Mouse (Mus musculus) liver, embryonic 13.5 days (tissue): ENCODE measurements around the gene Pigv. TPM values are rescaled to one million over a fixed set of nuclear protein-coding genes. Genes with fewer than 3 reads are reported as not detected.
"Not testable (repeated sequence)": the region's sequence is repeated elsewhere in the genome, so short reads cannot be mapped to it uniquely, and the experiment has no call there.

ENCODE experiments used
- ATAC-seq: fragments of 200-750 bp; cut with Nextera tagmentation; 2 replicates; pipeline ENCODE4 v1.8.0; 2017; ENCODE audit warnings: low read depth, mild to moderate bottlenecking, moderate number of reproducible peaks, moderate library complexity
- DNase-seq: peaks from one replicate; pipeline ENCODE4 v3.0.0; 2022
- H3K27ac ChIP-seq: fragments of 300-500 bp; sonication (generic); 2 replicates; pipeline ENCODE4 v1.5.1; 2015; ENCODE audit warnings: moderate library complexity, mild to moderate bottlenecking, inconsistent platforms
- H3K27me3 ChIP-seq: fragments of 300-500 bp; sonication (generic); 2 replicates; pipeline ENCODE4 v1.6.1; 2015; ENCODE audit warnings: mild to moderate bottlenecking, inconsistent platforms
- H3K36me3 ChIP-seq: fragments of 300-500 bp; sonication (generic); 2 replicates; pipeline ENCODE4 v1.6.1; 2015; ENCODE audit warnings: mild to moderate bottlenecking, inconsistent platforms
- H3K4me1 ChIP-seq: fragments of 300-500 bp; sonication (generic); replicated peaks from 2 replicates; pipeline ENCODE4 v1.6.1; 2015; ENCODE audit warnings: inconsistent platforms
- H3K4me2 ChIP-seq: fragments of 300-500 bp; sonication (generic); 2 replicates; pipeline ENCODE4 v1.6.1; 2015; ENCODE audit warnings: inconsistent platforms, mild to moderate bottlenecking, moderate library complexity
- H3K4me3 ChIP-seq: fragments of 300-500 bp; sonication (generic); replicated peaks from 2 replicates; pipeline ENCODE4 v1.5.1; 2015; ENCODE audit warnings: mild to moderate bottlenecking, inconsistent platforms
- H3K9ac ChIP-seq: fragments of 300-500 bp; sonication (generic); 2 replicates; pipeline ENCODE4 v1.6.1; 2015; ENCODE audit warnings: mild to moderate bottlenecking, inconsistent platforms
- H3K9me3 ChIP-seq: fragments of 300-500 bp; sonication (generic); replicated peaks from 2 replicates; pipeline ENCODE4 v1.6.1; 2016; ENCODE audit warnings: inconsistent platforms
- WGBS: fragments of 180-500 bp; shearing (Covaris S2); methylation state at CpG from one replicate; pipeline ENCODE4 v1.1.7; 2015; ENCODE audit not compliant: insufficient replicate concordance; 5-methylcytosine and 5-hydroxymethylcytosine counted together
- polyA plus RNA-seq: library from polyadenylated mRNA; unstranded; fragments of >200 nt; fragmentation: Nextera tagmentation; extraction: Ambion mirVana; gene quantifications from 2 replicates; pipeline ENCODE4 v1.2.1, GENCODE M21; 2015

Pigv gene
- polyA plus RNA-seq, 1 experiment from 2014 or later = 5.8 TPM

DNA sequence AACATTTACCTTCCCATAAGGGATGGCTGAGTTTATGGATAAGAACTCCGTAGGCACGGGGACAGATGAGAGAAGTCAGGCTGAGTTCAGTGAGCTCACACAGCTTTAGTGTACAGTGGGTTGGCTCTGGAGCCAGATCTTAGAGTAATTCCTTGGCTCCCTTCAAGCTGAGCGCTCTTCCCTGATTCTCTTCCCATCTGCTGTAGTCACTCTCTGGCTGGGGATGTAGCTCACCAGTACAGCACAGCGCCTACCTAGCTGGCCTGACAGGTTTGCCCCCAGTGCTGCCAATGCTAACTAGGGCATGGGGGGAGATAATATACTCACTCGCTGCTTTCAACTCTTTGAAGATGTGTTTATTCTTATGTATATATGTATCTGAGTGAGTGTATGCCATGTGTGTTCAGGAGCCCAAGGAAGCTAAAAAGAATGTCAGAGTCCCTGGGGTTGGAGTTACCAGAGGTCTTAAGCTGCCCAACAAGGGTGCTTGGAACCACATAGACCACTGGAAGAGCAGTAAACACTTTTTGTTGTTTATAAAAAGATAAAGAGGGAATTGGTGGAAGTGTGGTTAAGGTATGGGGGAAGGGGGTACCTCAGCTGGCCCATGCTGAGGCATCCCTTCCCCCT lies 14.5 kb downstream of the Pigv start:
- Histone ChIP-seq H3K4me1 (peaks cover 40% of the 10 kb centered on the region), H3K9ac (no peak overlapping the region), H3K9me3 (no peaks in the 10 kb centered on the region), H3K27ac (no peak overlapping the region), H3K4me2 (no peak overlapping the region), H3K27me3 (no peaks in the 10 kb centered on the region), H3K36me3 (peaks cover 9% of the 10 kb centered on the region), H3K4me3 (no peak overlapping the region)
- 68% methylated on average over 5 of the region's 5 CpGs for WGBS
- DNase-seq = no peak
- no peak for ATAC-seq

DNA sequence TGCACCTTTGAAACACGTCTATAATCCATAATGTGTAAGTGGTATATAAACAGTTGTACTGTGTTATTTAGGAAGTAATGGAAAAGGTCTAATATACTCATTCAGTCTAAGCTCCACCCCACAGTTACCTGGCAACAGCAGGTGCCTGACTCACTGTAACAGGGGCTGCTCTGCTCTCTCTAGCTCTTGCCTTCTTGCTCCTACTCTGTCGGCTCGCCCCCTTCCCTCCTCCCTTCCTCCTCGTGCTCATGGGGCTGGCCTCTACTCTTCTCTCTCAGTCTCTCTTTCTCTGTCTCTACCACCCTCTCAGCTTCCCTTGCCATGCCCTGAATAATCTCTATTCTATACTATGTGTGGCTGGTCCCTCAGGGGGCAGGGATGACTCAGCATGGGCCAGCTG lies 15.4 kb downstream of the Pigv start:
- WGBS = 24% methylated on average over 4 of the region's 4 CpGs
- DNase-seq (no peak), ATAC-seq (no peak)
- no peak overlapping the region for H3K27ac ChIP-seq
- no peaks in the 10 kb centered on the region for H3K9me3 ChIP-seq
- no peaks in the 10 kb centered on the region for H3K27me3 ChIP-seq
- H3K4me2 ChIP-seq = no peak overlapping the region
- no peak overlapping the region for H3K9ac ChIP-seq
- H3K4me1 ChIP-seq = peaks cover 40% of the 10 kb centered on the region
- peaks cover 3% of the 10 kb centered on the region for H3K36me3 ChIP-seq
- no peak overlapping the region for H3K4me3 ChIP-seq

DNA sequence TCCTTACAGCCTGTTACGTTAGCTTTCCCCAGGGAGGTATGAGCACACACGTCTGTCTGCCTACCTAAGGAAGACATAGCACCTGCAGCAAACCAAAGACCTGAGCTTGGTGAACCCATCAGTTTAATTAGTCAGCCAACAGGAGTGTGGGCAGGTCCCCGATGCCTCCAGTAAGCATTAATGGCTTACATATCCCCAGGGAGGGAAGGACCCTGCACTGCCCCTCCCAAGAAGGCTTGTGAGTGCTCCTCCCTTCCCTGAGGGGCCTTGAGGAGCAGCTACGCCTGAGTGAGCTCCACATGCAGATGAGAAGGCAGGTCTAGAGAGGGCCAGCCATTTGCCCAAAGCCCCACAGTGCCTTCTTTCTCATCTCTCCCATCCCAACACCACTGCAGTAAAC lies 16.2 kb downstream of the Pigv start:
- Histone ChIP-seq H3K4me2 (no peak overlapping the region), H3K27me3 (no peaks in the 10 kb centered on the region), H3K27ac (no peak overlapping the region), H3K4me1 (peaks cover 41% of the 10 kb centered on the region), H3K4me3 (no peak overlapping the region), H3K9ac (no peak overlapping the region), H3K9me3 (no peaks in the 10 kb centered on the region), H3K36me3 (no peaks in the 10 kb centered on the region)
- no peak for DNase-seq
- no peak for ATAC-seq
- WGBS = 65% methylated on average over 4 of the region's 4 CpGs

DNA sequence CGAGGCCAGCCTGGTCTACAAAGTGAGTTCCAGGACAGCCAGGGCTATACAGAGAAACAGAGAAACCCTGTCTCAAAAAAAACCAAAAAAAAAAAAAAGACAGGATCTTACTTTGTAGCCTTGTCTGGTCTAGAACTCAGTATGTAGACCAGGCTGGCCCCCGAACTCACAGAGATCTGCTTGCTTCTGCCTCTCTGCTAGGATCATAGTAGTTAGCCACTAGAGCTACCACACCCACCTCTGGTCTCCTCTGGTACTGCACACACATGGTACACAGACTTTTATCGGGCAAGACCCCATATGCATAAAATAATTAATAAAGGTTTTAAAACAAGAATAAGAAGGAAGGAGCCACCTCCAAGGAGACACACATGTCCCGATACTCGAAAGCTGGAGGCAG lies 18.4 kb downstream of the Pigv start:
- H3K9me3 ChIP-seq, H3K36me3 ChIP-seq, ATAC-seq, H3K27ac ChIP-seq, H3K4me3 ChIP-seq, DNase-seq, H3K27me3 ChIP-seq, H3K9ac ChIP-seq, H3K4me2 ChIP-seq: not testable (repeated sequence)
- 82% methylated on average over 5 of the region's 5 CpGs for WGBS
- peaks cover 26% of the 10 kb centered on the region for H3K4me1 ChIP-seq

DNA sequence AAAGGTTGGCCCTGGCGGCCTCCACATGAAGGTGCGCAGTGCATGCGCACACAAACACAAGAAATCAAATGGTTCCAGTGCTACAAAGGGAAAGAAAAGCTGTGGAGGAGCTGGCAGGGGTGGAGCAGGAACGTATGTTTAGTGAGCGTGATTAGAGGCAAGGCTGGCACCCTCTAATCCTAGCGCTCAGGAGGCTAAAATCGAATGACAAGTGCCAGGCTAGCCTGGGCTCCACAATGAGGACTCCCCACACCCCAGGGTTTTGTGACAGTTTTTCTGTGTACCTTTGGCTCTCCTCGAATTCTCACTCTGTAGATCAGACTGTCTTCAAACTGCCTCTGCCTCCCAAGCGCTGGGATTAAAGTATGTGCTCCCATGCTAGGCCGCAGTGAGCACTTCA lies 19.7 kb downstream of the Pigv start:
- Histone ChIP-seq H3K27ac (no peak overlapping the region), H3K27me3 (no peaks in the 10 kb centered on the region), H3K4me2 (no peak overlapping the region), H3K9me3 (no peaks in the 10 kb centered on the region), H3K4me1 (peaks cover 16% of the 10 kb centered on the region), H3K9ac (no peak overlapping the region), H3K4me3 (no peak overlapping the region), H3K36me3 (no peaks in the 10 kb centered on the region)
- WGBS = 74% methylated on average over 10 of the region's 10 CpGs
- no peak for DNase-seq
- no peak for ATAC-seq

DNA sequence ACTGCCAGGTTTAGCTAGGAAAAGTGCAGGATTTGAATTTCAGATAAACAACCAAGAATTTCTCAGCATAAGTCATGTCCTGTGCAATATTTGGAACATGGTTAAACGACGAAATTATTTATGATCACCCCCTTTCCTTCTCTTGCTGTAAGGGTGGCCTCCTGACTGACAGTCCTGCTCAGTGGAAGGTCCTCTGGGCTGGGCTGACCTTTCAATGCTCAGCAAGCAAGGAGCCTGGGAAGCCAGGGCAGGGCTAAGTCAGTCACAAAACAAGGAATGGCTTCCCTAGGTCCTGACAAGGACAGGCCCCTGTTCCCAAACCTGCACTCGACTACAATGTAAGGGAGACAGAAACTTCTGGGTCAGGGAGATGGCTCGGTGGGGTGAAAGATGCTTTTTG lies 20.5 kb downstream of the Pigv start:
- no peak for DNase-seq
- Histone ChIP-seq H3K4me2 (no peak overlapping the region), H3K36me3 (no peaks in the 10 kb centered on the region), H3K4me1 (peaks cover 10% of the 10 kb centered on the region), H3K27ac (no peak overlapping the region), H3K9ac (no peak overlapping the region), H3K4me3 (no peak overlapping the region), H3K27me3 (no peaks in the 10 kb centered on the region), H3K9me3 (no peaks in the 10 kb centered on the region)
- ATAC-seq = no peak
- 65% methylated on average over 4 of the region's 4 CpGs for WGBS

GRCm38 (mm10) chr4:133651445-133651844 lies 21.0 kb downstream of the Pigv start:
- Histone ChIP-seq H3K4me1 (peaks cover 9% of the 10 kb centered on the region; the same call in 1 of the 2 replicates), H3K9me3 (no peaks in the 10 kb centered on the region), H3K27ac (no peak overlapping the region), H3K27me3 (no peaks in the 10 kb centered on the region), H3K9ac (no peak overlapping the region), H3K4me2 (no peak overlapping the region), H3K4me3 (no peak overlapping the region), H3K36me3 (no peaks in the 10 kb centered on the region)
- 50% methylated on average over 10 of the region's 10 CpGs for WGBS
- DNase-seq (no peak), ATAC-seq (no peak)

DNA sequence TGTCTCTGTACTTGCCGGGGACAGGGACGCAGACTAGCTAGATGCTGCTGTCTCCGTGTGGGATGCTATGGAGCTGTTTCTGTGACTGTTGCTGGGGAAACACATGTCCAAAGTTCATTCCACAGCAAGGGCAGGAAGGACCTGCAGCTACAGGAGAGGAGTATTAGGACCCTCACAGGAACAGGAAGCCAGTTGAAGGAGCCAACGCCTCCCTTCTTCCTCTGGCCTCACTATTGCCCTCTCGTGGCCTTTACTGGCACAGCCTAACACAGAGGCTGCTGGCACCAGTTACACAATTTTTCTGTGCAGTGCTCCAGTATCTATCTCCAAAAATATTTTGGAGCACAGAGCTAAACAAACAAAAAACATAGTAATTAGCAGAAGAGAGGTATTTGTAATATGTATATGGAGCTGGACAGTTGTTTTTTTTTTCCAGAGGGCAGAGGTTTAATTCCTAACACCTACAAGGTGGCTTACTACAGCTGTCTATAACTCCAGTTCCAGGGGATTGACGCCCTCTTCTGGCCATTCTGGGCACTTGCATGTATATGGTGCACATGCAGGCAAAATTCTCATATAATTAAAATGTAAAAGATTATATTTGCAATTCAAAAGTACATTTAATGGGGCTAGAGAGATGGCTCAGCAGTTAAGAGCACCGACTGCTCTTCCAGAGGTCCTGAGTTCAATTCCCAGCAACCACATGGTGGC lies 22.3 kb downstream of the Pigv start, which contains the start of gene Zdhhc18:
Gene Zdhhc18, minus strand, starts transcription at position 166 of the 711 bp plus-strand sequence.
- Histone ChIP-seq H3K4me3 (peak within 1 kb of the TSS; percentile 47), H3K36me3 (no peaks in the 10 kb centered on the region)

GRCm38 (mm10) chr4:133649464-133649863 lies 23.0 kb downstream of the Pigv start:
- H3K36me3 ChIP-seq, H3K4me1 ChIP-seq, ATAC-seq, DNase-seq, H3K9me3 ChIP-seq, H3K27me3 ChIP-seq, H3K27ac ChIP-seq: not testable (repeated sequence)
- WGBS = 67% methylated on average over 5 of the region's 5 CpGs
- Histone ChIP-seq H3K9ac (0 out of 2 replicates have a peak overlapping the region, but pooled peaks have one; percentile 47), H3K4me3 (peak overlapping the region; percentile 47), H3K4me2 (peak overlapping the region; percentile 59)

More for the DNA sequence above, 22.3 kb downstream of the Pigv start, which contains the start of gene Zdhhc18:
- H3K27me3 ChIP-seq = no peaks in the 10 kb centered on the region
- 27% methylated on average over 7 of the region's 7 CpGs for WGBS
- ATAC-seq (peak; percentile 75), DNase-seq (peak; percentile 64)
- H3K9ac ChIP-seq = peak within 1 kb of the TSS; percentile 47; the same call in 1 of the 2 replicates
- peaks cover 9% of the 10 kb centered on the region for H3K4me1 ChIP-seq
- peak within 1 kb of the TSS; percentile 5; the same call in 1 of the 2 replicates for H3K27ac ChIP-seq
- peak within 1 kb of the TSS; percentile 59 for H3K4me2 ChIP-seq
- H3K9me3 ChIP-seq = no peaks in the 10 kb centered on the region

- no peak for DNase-seq
- H3K4me1 ChIP-seq = peaks cover 6% of the 10 kb centered on the region
- WGBS = 55% methylated on average over 21 of the region's 21 CpGs
- no peak overlapping the region for H3K27ac ChIP-seq
- no peaks in the 10 kb centered on the region; the same call in 1 of the 2 replicates for H3K9me3 ChIP-seq
- no peaks in the 10 kb centered on the region for H3K27me3 ChIP-seq
- H3K4me2 ChIP-seq = no peak overlapping the region
- no peak overlapping the region for H3K9ac ChIP-seq
- ATAC-seq = no peak
- no peaks in the 10 kb centered on the region for H3K36me3 ChIP-seq
- no peak overlapping the region for H3K4me3 ChIP-seq
These were observed 26.8 kb downstream of the Pigv start for GRCm38 (mm10) chr4:133645680-133646079.

DNA sequence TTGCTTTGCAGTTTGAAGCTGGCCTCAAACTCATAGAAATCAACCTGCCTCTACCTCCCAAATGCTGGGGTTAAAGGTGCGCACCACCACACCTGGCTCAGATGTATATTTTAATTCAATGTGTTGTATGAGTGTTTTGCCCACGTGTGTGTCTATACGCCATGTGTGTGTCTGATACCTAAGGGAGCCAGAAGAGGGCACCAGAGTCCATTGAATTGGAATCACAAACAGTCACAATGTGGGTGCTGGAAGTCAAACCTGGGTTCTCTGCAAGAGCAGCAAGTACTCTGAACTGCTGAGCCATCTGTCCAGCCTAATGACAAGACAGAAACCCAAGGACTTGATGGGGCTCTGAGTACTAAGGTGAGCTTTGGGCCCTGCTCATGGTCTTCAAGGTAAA lies 27.3 kb downstream of the Pigv start:
- no peak for DNase-seq
- Histone ChIP-seq H3K36me3 (no peaks in the 10 kb centered on the region), H3K4me1 (peaks cover 6% of the 10 kb centered on the region), H3K9ac (no peak overlapping the region), H3K4me2 (no peak overlapping the region), H3K4me3 (no peak overlapping the region), H3K27ac (no peak overlapping the region), H3K27me3 (no peaks in the 10 kb centered on the region), H3K9me3 (no peaks in the 10 kb centered on the region; the same call in 1 of the 2 replicates)
- 74% methylated on average over 3 of the region's 3 CpGs for WGBS
- no peak for ATAC-seq
